Mouse (Mus musculus) ES-Bruce4 (cell line): ENCODE data around the gene Pola2. TPM values are rescaled to one million over a fixed set of nuclear protein-coding genes. Genes with fewer than 3 reads are reported as not detected.
A peak's percentile ranks its signal among the peaks of the same experiment; 100 is the strongest.

ENCODE experiments used
- H3K27ac ChIP-seq: 2 replicates; pipeline ENCODE4 v1.5.1; 2012; ENCODE audit warnings: low read length, inconsistent platforms; ENCODE audit not compliant: insufficient read depth
- H3K27me3 ChIP-seq: 2 replicates; pipeline ENCODE4 v1.6.1; 2012; ENCODE audit warnings: mild to moderate bottlenecking, low read length, inconsistent platforms; ENCODE audit not compliant: control insufficient read depth, poor library complexity, insufficient read depth, severe bottlenecking
- H3K36me3 ChIP-seq: 2 replicates; pipeline ENCODE4 v1.6.1; 2012; ENCODE audit warnings: inconsistent platforms, mild to moderate bottlenecking, low read length, moderate library complexity; ENCODE audit not compliant: control insufficient read depth, poor library complexity, insufficient read depth, severe bottlenecking
- H3K4me1 ChIP-seq: one replicate; pipeline ENCODE4 v1.8.1; 2011; ENCODE audit warnings: low read length; ENCODE audit not compliant: control insufficient read depth, insufficient read depth
- H3K4me3 ChIP-seq: 2 replicates; pipeline ENCODE4 v1.5.1; 2011; ENCODE audit warnings: low read depth, mild to moderate bottlenecking, low read length
- H3K9ac ChIP-seq: 2 replicates; pipeline ENCODE4 v1.6.1; 2012; ENCODE audit warnings: low read depth, mild to moderate bottlenecking, inconsistent platforms; ENCODE audit not compliant: poor library complexity, severe bottlenecking
- H3K9me3 ChIP-seq: replicated peaks from 2 replicates; pipeline ENCODE4 v1.6.1; 2012; ENCODE audit warnings: mild to moderate bottlenecking, low read length, inconsistent platforms; ENCODE audit not compliant: control insufficient read depth, poor library complexity, insufficient read depth, severe bottlenecking
- CTCF ChIP-seq: IDR thresholded peaks from one replicate; pipeline ENCODE4 v1.8.1; 2011; ENCODE audit warnings: low read depth, low read length
- EP300 ChIP-seq: IDR thresholded peaks from 2 replicates; pipeline ENCODE4 v1.6.1; 2011; ENCODE audit warnings: low read depth, low read length; ENCODE audit not compliant: insufficient read depth
- POLR2A ChIP-seq: IDR thresholded peaks from one replicate; pipeline ENCODE4 v1.8.1; 2011; ENCODE audit warnings: low read length; ENCODE audit not compliant: insufficient read depth
- polyA plus RNA-seq: library from polyadenylated mRNA; stranded (reverse); fragments of >200 nt; gene quantifications from 2 replicates; pipeline ENCODE4 v1.2.4, GENCODE M21; 2011; ENCODE audit warnings: low read depth; ENCODE audit not compliant: missing spikeins, insufficient read depth, insufficient read length

Pola2 gene
- polyA plus RNA-seq, 1 experiment: 95.9 TPM

DNA sequence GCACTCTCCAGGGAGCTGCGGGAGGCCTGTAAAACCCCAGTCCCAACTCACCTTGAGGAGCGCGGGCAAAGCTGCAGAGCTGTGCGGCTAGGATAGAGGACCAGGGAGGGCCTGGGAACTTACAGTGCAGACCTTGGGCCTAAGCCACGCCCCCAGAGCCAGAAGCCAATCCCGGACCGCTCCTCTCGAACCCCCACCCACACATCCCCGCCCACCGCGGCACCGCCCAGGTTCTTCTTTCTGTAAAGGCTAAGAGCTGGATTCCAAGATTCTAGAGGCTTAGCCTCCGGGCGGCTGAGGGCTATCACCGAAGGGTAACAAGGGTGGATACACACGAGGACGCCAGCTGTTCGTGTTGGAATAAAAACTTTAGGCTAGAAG, 39.3 kb downstream of the Pola2 start, which contains the start of gene Cdc42ep2:
TSS of gene Cdc42ep2 (minus strand) at position 104 of the 381 bp plus-strand sequence.
- Histone ChIP-seq H3K27me3 (no peaks in the 10 kb centered on the region), H3K4me3 (peak within 1 kb of the TSS; percentile 69), H3K27ac (no peak within 1 kb of the TSS), H3K9me3 (no peaks in the 10 kb centered on the region), H3K9ac (0 out of 2 replicates have a peak within 1 kb of the TSS, but pooled peaks have one; percentile 5), H3K4me1 (peaks cover 2% of the 10 kb centered on the region), H3K36me3 (no peaks in the 10 kb centered on the region)
- no peak for TF ChIP-seq POLR2A
- no peak for TF ChIP-seq CTCF
- no peak for TF ChIP-seq EP300

DNA sequence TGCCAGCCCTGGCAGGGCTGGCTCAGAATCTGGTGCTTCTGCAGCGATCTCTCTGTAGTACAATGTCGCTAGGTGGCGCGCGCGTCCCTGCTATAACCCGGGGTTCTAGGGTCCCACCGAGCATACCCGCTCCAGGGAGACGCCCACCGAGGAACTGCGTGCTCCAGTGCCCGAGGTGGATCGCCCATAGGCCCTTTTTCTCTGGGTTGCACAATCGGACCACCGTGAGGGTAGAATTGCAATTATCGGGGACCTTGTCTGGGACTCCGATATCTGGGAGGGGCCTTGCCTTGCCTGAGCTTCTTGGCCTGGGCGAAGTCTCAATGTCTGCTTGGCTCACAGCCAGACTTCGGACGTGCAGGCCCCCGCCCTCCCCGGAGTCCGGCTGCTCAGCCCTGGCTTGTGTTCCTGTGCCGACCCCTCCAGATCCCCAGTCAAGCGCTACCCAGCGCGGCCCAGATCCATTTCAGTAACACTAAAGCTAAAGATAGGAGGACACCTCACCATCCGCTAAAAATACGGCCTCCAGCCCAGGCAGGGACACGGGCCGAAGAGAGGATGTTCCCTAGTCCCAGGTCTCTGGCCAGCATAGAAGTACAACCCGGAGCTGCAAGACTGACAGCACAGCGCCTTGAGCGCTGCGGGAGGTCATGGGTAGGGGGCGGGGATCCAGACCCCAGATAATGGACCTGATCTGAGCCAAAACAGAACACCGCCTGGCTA, 39.9 kb downstream of the Pola2 start:
- no peak overlapping the region for H3K27ac ChIP-seq
- peak overlapping the region; percentile 69 for H3K4me3 ChIP-seq
- H3K4me1 ChIP-seq: peaks cover 2% of the 10 kb centered on the region
- no peaks in the 10 kb centered on the region for H3K9me3 ChIP-seq
- H3K9ac ChIP-seq: 0 out of 2 replicates have a peak overlapping the region, but pooled peaks have one; percentile 5
- TF ChIP-seq POLR2A (no peak), CTCF (peak; percentile 82)
- no peaks in the 10 kb centered on the region for H3K36me3 ChIP-seq
- H3K27me3 ChIP-seq: no peaks in the 10 kb centered on the region

DNA sequence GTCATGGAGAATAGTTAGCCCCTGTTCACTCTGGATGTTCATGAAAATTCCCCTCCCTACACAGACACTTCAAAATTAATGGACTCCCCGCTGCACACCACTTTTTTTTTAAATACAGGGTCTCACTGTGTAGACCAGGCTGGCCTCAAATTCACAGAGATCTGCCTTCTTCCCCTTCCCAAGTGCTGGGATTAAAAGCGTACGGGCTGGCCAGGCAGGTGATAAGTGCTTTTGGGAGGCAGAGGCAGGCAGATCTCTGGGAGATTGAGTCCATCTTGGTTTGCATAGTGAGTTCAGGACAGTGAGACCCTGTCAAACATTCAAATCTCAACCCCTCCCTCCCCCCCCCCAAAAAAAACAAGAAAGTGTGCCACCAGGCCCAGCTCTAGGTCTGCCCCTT, 41.0 kb downstream of the Pola2 start:
- no peak overlapping the region for H3K27ac ChIP-seq
- no peak overlapping the region for H3K4me3 ChIP-seq
- H3K4me1 ChIP-seq: peaks cover 2% of the 10 kb centered on the region
- no peaks in the 10 kb centered on the region for H3K27me3 ChIP-seq
- H3K36me3 ChIP-seq: no peaks in the 10 kb centered on the region
- H3K9ac ChIP-seq: no peak overlapping the region
- TF ChIP-seq POLR2A: no peak
- no peak for TF ChIP-seq EP300
- no peak for TF ChIP-seq CTCF
- H3K9me3 ChIP-seq: no peaks in the 10 kb centered on the region

DNA sequence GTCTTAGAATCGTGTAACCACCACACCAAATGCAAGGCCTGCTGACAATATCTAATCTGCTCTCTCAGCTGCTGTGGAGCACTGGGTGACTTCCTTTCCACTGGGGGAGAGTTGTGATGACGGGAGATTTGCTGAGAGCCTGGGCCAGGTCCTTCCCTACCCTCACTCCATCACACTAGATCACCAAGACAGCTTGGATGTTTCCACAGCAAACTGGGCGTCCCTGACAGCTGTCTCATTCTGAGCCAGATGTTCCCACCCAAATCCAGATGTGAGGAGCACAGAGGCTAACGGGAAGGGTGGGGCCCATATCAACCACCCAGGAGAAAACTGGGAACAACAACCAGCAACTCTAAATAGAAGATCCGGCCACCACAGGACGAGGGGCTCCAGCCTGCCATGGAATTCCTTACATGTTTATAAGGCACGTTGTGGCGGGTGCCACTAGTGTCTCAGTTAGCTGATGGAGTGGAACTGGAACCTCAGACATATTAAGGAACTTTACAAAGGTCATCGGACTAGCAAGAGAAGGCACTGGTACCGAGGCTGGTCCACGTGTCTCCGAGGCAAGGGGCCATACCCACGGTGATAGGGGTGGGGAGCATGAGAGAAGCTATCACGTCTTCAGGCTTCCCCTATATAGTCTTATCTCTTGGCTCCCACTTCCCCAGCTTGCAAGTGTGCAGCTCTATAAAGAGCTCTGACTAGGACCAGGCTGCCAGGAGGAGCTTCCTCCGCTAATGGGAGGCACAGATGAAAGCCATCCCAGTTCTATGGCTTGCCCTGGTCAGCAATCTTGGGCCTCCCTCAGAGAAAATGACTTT, 41.7 kb downstream of the Pola2 start:
- Histone ChIP-seq H3K4me3 (peak overlapping the region; percentile 13), H3K27ac (no peak overlapping the region), H3K9me3 (no peaks in the 10 kb centered on the region), H3K36me3 (no peaks in the 10 kb centered on the region), H3K4me1 (peaks cover 2% of the 10 kb centered on the region), H3K27me3 (no peaks in the 10 kb centered on the region), H3K9ac (no peak overlapping the region)
- TF ChIP-seq POLR2A (no peak), EP300 (no peak), CTCF (no peak)

DNA sequence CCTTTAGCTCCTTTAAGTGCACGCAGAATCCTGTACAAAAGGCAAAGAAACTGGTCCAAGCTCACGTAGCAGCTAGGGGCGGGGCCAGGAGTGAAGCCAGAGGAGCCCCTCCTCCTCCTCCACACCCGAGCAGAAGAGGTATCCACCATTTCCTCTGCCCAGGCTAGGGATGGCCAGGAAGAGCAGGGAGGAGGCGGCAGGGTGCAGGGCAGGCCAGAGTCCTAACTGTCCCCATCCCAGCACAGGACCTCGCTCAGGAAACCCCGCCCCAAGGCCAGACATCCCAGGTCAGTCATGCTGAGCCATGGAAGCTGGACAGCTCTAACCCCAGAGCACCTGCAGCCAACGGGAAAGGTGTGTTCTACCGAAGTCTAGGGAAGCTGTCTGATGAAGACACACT, 42.3 kb downstream of the Pola2 start:
- Histone ChIP-seq H3K36me3 (no peaks in the 10 kb centered on the region), H3K4me1 (peaks cover 2% of the 10 kb centered on the region), H3K4me3 (peak overlapping the region; percentile 13), H3K9me3 (no peaks in the 10 kb centered on the region), H3K9ac (no peak overlapping the region), H3K27ac (no peak overlapping the region), H3K27me3 (no peaks in the 10 kb centered on the region)
- no peak for TF ChIP-seq CTCF
- TF ChIP-seq POLR2A: no peak
- no peak for TF ChIP-seq EP300
